Mouse (Mus musculus) bone marrow, adult 2 months (tissue): ENCODE results near the gene Ccr1l1. TPM values are rescaled to one million over a fixed set of nuclear protein-coding genes. Genes with fewer than 3 reads are reported as not detected.

Experiments used
- H3K27ac ChIP-seq: fragments of 200-500 bp; 2 replicates; pipeline ENCODE4 v1.5.1; 2012; ENCODE audit warnings: low read depth, mild to moderate bottlenecking, control low read depth, inconsistent platforms, low read length; ENCODE audit not compliant: control insufficient read depth, poor library complexity, insufficient read depth
- H3K4me1 ChIP-seq: fragments of 200-500 bp; 2 replicates; pipeline ENCODE4 v1.6.1; 2011; ENCODE audit warnings: low read length; ENCODE audit not compliant: control insufficient read depth, insufficient read depth
- H3K4me3 ChIP-seq: fragments of 200-500 bp; replicated peaks from 2 replicates; pipeline ENCODE3; 2011; ENCODE audit warnings: mild to moderate bottlenecking, low read depth, low read length, control low read depth; ENCODE audit not compliant: control insufficient read depth
- CTCF ChIP-seq: fragments of 200-500 bp; IDR thresholded peaks from 2 replicates; pipeline ENCODE4 v1.5.1; 2011; ENCODE audit warnings: low read length, control low read depth; ENCODE audit not compliant: control insufficient read depth, insufficient read depth
- POLR2A ChIP-seq: fragments of 200-500 bp; IDR thresholded peaks from 2 replicates; pipeline ENCODE4 v1.6.1; 2011; ENCODE audit warnings: low read depth, mild to moderate bottlenecking, control low read depth, low read length, borderline replicate concordance; ENCODE audit not compliant: control insufficient read depth
- WGBS: fragments of 180-500 bp; shearing (Covaris S2); methylation state at CpG from one replicate; pipeline ENCODE4 v1.1.7; 2018; 5-methylcytosine and 5-hydroxymethylcytosine counted together
- polyA plus RNA-seq: library from polyadenylated mRNA; stranded (reverse); fragments of >200 nt; gene quantifications from 2 replicates; pipeline ENCODE4 v1.2.4, GENCODE M21; 2011; ENCODE audit warnings: low replicate concordance; ENCODE audit not compliant: missing spikeins, insufficient read depth, insufficient read length

Ccr1l1 gene
- polyA plus RNA-seq, 1 experiment = not detected

GRCm38 (mm10) chr9:123935346-123935745 lies 42.9 kb downstream of the Ccr1l1 start:
- WGBS = 90% methylated on average over 6 of the region's 6 CpGs
- H3K4me3 ChIP-seq = no peak overlapping the region
- H3K27ac ChIP-seq = no peak overlapping the region
- peaks cover 5% of the 10 kb centered on the region for H3K4me1 ChIP-seq
- no peak for TF ChIP-seq CTCF
- TF ChIP-seq POLR2A = no peak

- WGBS = 74% methylated on average over 5 of the region's 5 CpGs
- Histone ChIP-seq H3K4me3 (no peak overlapping the region), H3K4me1 (peaks cover 5% of the 10 kb centered on the region), H3K27ac (peak overlapping the region; percentile 15; the same call in 1 of the 2 replicates)
- TF ChIP-seq POLR2A (no peak), CTCF (no peak)
These were observed 44.3 kb downstream of the Ccr1l1 start for GRCm38 (mm10) chr9:123933716-123934445.

GRCm38 (mm10) chr9:123932911-123933675 lies 45.1 kb downstream of the Ccr1l1 start:
- WGBS = 65% methylated on average over 19 of the region's 19 CpGs
- H3K27ac ChIP-seq = peak overlapping the region; percentile 86

GRCm38 (mm10) chr9:123931761-123932700 lies 46.2 kb downstream of the Ccr1l1 start:
- H3K4me1 ChIP-seq = peaks cover 8% of the 10 kb centered on the region
- H3K27ac ChIP-seq = peak overlapping the region; percentile 67
- WGBS = 19% methylated on average over 6 of the region's 6 CpGs
- no peak overlapping the region for H3K4me3 ChIP-seq
- TF ChIP-seq CTCF = no peak
- TF ChIP-seq POLR2A = no peak

More at GRCm38 (mm10) chr9:123932911-123933675, 45.1 kb downstream of the Ccr1l1 start:
- TF ChIP-seq CTCF (no peak), POLR2A (no peak)
- no peak overlapping the region for H3K4me3 ChIP-seq
- H3K4me1 ChIP-seq = peaks cover 5% of the 10 kb centered on the region

- 53% methylated on average over 3 of the region's 3 CpGs for WGBS
- Histone ChIP-seq H3K4me3 (no peak overlapping the region), H3K4me1 (peaks cover 8% of the 10 kb centered on the region), H3K27ac (peak overlapping the region; percentile 92)
- no peak for TF ChIP-seq CTCF
- no peak for TF ChIP-seq POLR2A
These were observed 47.3 kb downstream of the Ccr1l1 start for GRCm38 (mm10) chr9:123930926-123931325.

- Histone ChIP-seq H3K27ac (peak overlapping the region; percentile 92), H3K4me3 (no peak overlapping the region), H3K4me1 (peaks cover 13% of the 10 kb centered on the region)
- TF ChIP-seq CTCF (no peak), POLR2A (no peak)
- WGBS = 49% methylated on average over 3 of the region's 3 CpGs
These were observed 47.7 kb downstream of the Ccr1l1 start for GRCm38 (mm10) chr9:123930476-123930875.

GRCm38 (mm10) chr9:123929936-123930335 lies 48.3 kb downstream of the Ccr1l1 start:
- TF ChIP-seq POLR2A (no peak), CTCF (no peak)
- H3K27ac ChIP-seq = peak overlapping the region; percentile 92; the same call in 1 of the 2 replicates
- H3K4me1 ChIP-seq = peaks cover 13% of the 10 kb centered on the region
- no peak overlapping the region for H3K4me3 ChIP-seq
- WGBS = 61% methylated on average over 4 of the region's 4 CpGs
